Mouse (Mus musculus): ENCODE data around the gene 4933402J07Rik. TPM values are rescaled to one million over a fixed set of nuclear protein-coding genes. Genes with fewer than 3 reads are reported as not detected.

4933402J07Rik gene
- not detected in 2 replicates for polyA plus RNA-seq (2015; fragmentation: Nextera tagmentation; extraction: Ambion mirVana)

- H3K27ac ChIP-seq = no peak within 1 kb of the TSS
- no peak within 1 kb of the TSS for H3K4me2 ChIP-seq (ENCODE audit: low read length)
- no peak within 1 kb of the TSS for H3K4me3 ChIP-seq (replicated peaks; ENCODE audit: low read depth, low read length)
- no peaks in the 10 kb centered on the region for H3K36me3 ChIP-seq (ENCODE audit: insufficient read depth, low read length)
- 68% methylated on average over 2 of the region's 2 CpGs for WGBS
- no peak within 1 kb of the TSS for H3K9ac ChIP-seq (ENCODE audit: low read depth, low read length)
- no peaks in the 10 kb centered on the region for H3K9me3 ChIP-seq (replicated peaks; ENCODE audit: low read length)
- no peaks in the 10 kb centered on the region for H3K27me3 ChIP-seq (ENCODE audit: insufficient read depth, low read length)
- H3K4me1 ChIP-seq (replicated peaks; ENCODE audit: insufficient read depth, low read length) = no peaks in the 10 kb centered on the region
- no peak for TF ChIP-seq CTCF (IDR thresholded peaks at IDR 0.05; ENCODE audit: low read depth)
- ATAC-seq (replicated peaks; ENCODE audit: low FRiP score, low read depth) (no peak), DNase-seq (ENCODE audit: low spot score) (no peak)
These were observed at the start of gene 4933402J07Rik for GRCm38 (mm10) chr8:87563553-87563952. TSS of gene 4933402J07Rik (plus strand) at chr8:87563853.

DNA sequence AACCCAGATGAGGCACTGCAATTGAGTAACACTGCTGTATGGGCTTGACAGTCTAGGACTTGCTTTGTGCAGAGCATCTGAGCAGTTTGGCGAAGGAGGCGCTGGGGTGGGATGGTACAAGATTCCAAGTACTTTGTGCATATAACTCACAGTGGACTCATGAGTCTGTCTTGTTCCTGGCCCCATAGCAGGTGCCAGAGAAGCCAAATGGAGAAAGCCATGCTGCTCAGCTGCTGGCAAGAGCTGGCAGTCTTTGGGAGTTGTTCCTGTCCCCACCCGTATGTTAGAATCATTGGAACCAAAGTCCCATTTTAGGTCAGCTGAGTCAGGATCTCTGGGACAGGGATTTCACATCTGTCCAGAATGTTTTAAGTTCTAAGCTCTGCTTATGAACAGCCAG is 46.5 kb upstream of the 4933402J07Rik start:
- no peak for TF ChIP-seq CTCF (IDR thresholded peaks at IDR 0.05; ENCODE audit: low read depth)
- Histone ChIP-seq H3K9ac (ENCODE audit: low read depth, low read length) (no peak overlapping the region), H3K4me2 (ENCODE audit: low read length) (no peak overlapping the region), H3K27ac (no peak overlapping the region), H3K4me1 (replicated peaks; ENCODE audit: insufficient read depth, low read length) (no peaks in the 10 kb centered on the region), H3K27me3 (ENCODE audit: insufficient read depth, low read length) (no peaks in the 10 kb centered on the region), H3K36me3 (ENCODE audit: insufficient read depth, low read length) (no peaks in the 10 kb centered on the region), H3K4me3 (replicated peaks; ENCODE audit: low read depth, low read length) (no peak overlapping the region), H3K9me3 (replicated peaks; ENCODE audit: low read length) (no peaks in the 10 kb centered on the region)
- DNase-seq (ENCODE audit: low spot score) (no peak), ATAC-seq (replicated peaks; ENCODE audit: low FRiP score, low read depth) (no peak)
- 95% methylated on average over 3 of the region's 3 CpGs for WGBS

- Histone ChIP-seq H3K4me3 (replicated peaks; ENCODE audit: low read depth, low read length) (no peak overlapping the region), H3K4me2 (ENCODE audit: low read length) (no peak overlapping the region), H3K4me1 (replicated peaks; ENCODE audit: insufficient read depth, low read length) (no peaks in the 10 kb centered on the region), H3K27me3 (ENCODE audit: insufficient read depth, low read length) (no peaks in the 10 kb centered on the region), H3K9me3 (replicated peaks; ENCODE audit: low read length) (no peaks in the 10 kb centered on the region), H3K9ac (ENCODE audit: low read depth, low read length) (no peak overlapping the region), H3K27ac (no peak overlapping the region), H3K36me3 (ENCODE audit: insufficient read depth, low read length) (no peaks in the 10 kb centered on the region)
- TF ChIP-seq CTCF (IDR thresholded peaks at IDR 0.05; ENCODE audit: low read depth) = no peak
- 86% methylated on average over 1 of the region's 1 CpGs for WGBS
- no peak for DNase-seq (ENCODE audit: low spot score)
- ATAC-seq (replicated peaks; ENCODE audit: low FRiP score, low read depth) = no peak
These were observed 38.6 kb upstream of the 4933402J07Rik start for GRCm38 (mm10) chr8:87525006-87525405.

GRCm38 (mm10) chr8:87531176-87531575 is 32.5 kb upstream of the 4933402J07Rik start:
- Histone ChIP-seq H3K27me3 (ENCODE audit: insufficient read depth, low read length) (no peaks in the 10 kb centered on the region), H3K9me3 (replicated peaks; ENCODE audit: low read length) (no peaks in the 10 kb centered on the region), H3K36me3 (ENCODE audit: insufficient read depth, low read length) (no peaks in the 10 kb centered on the region), H3K4me2 (ENCODE audit: low read length) (no peak overlapping the region), H3K9ac (ENCODE audit: low read depth, low read length) (no peak overlapping the region), H3K4me1 (replicated peaks; ENCODE audit: insufficient read depth, low read length) (no peaks in the 10 kb centered on the region), H3K27ac (no peak overlapping the region), H3K4me3 (replicated peaks; ENCODE audit: low read depth, low read length) (no peak overlapping the region)
- 49% methylated on average over 4 of the region's 4 CpGs for WGBS
- no peak for TF ChIP-seq CTCF (IDR thresholded peaks at IDR 0.05; ENCODE audit: low read depth)
- DNase-seq (ENCODE audit: low spot score) (peak; percentile 40), ATAC-seq (replicated peaks; ENCODE audit: low FRiP score, low read depth) (no peak)

- 69% methylated on average over 4 of the region's 4 CpGs for WGBS
- no peak overlapping the region for H3K27ac ChIP-seq
- TF ChIP-seq CTCF (IDR thresholded peaks at IDR 0.05; ENCODE audit: low read depth) = no peak
- H3K4me1 ChIP-seq (replicated peaks; ENCODE audit: insufficient read depth, low read length) = no peaks in the 10 kb centered on the region
- ATAC-seq (replicated peaks; ENCODE audit: low FRiP score, low read depth) = no peak
- H3K4me2 ChIP-seq (ENCODE audit: low read length) = no peak overlapping the region
- H3K27me3 ChIP-seq (ENCODE audit: insufficient read depth, low read length) = no peaks in the 10 kb centered on the region
- H3K9ac ChIP-seq (ENCODE audit: low read depth, low read length) = no peak overlapping the region
- H3K4me3 ChIP-seq (replicated peaks; ENCODE audit: low read depth, low read length) = no peak overlapping the region
- DNase-seq (ENCODE audit: low spot score) = no peak
- H3K36me3 ChIP-seq (ENCODE audit: insufficient read depth, low read length) = no peaks in the 10 kb centered on the region
- H3K9me3 ChIP-seq (replicated peaks; ENCODE audit: low read length) = no peaks in the 10 kb centered on the region
These were observed 30.2 kb upstream of the 4933402J07Rik start for GRCm38 (mm10) chr8:87533476-87533875.

- DNase-seq (ENCODE audit: low spot score) (no peak), ATAC-seq (replicated peaks; ENCODE audit: low FRiP score, low read depth) (no peak)
- peak; percentile 36; the same call in 1 of the 2 replicates for TF ChIP-seq CTCF (IDR thresholded peaks at IDR 0.05; ENCODE audit: low read depth)
- H3K27me3 ChIP-seq (ENCODE audit: insufficient read depth, low read length) = no peaks in the 10 kb centered on the region
- no peak overlapping the region for H3K9ac ChIP-seq (ENCODE audit: low read depth, low read length)
- no peaks in the 10 kb centered on the region for H3K36me3 ChIP-seq (ENCODE audit: insufficient read depth, low read length)
- H3K4me1 ChIP-seq (replicated peaks; ENCODE audit: insufficient read depth, low read length) = no peaks in the 10 kb centered on the region
- 40% methylated on average over 2 of the region's 2 CpGs for WGBS
- no peaks in the 10 kb centered on the region for H3K9me3 ChIP-seq (replicated peaks; ENCODE audit: low read length)
- H3K4me3 ChIP-seq (replicated peaks; ENCODE audit: low read depth, low read length) = no peak overlapping the region
- no peak overlapping the region for H3K4me2 ChIP-seq (ENCODE audit: low read length)
- H3K27ac ChIP-seq = no peak overlapping the region
These were observed 28.8 kb upstream of the 4933402J07Rik start for GRCm38 (mm10) chr8:87534846-87535245.

Measured in kidney, postnatal 0 days (tissue).